In genomic region chr11:54093000-54093399, GRCm38 (mm10) we compare ENCODE assay signal across 9 mouse cellular contexts. TPM values are rescaled to one million over a fixed set of nuclear protein-coding genes. Genes with fewer than 3 reads are reported as not detected.
A peak's percentile ranks its signal among the peaks of the same experiment; 100 is the strongest.
DNase-seq lines count a peak whose midpoint lies in the region; ATAC-seq and TF ChIP-seq lines count a peak whose summit lies in the region.
"Had no signal": no experiment of that assay in that cellular context is flagged by ENCODE, and none has a peak within 500 bp of the region (broad histone marks: within the 10 kb centered on the region; RNA-seq: fewer than 3 reads in every experiment).

No protein-coding gene starts in this region.

- no peaks in the 10 kb centered on the region for H3K4me1 ChIP-seq in kidney, adult 2 months (ENCODE audit: control insufficient read depth, insufficient read depth, low read length)
- peaks cover 9% of the 10 kb centered on the region; the same call in 1 of the 2 replicates for H3K4me1 ChIP-seq in kidney, embryonic 15.5 days
- no peaks in the 10 kb centered on the region for H3K4me1 ChIP-seq in cerebellum, adult 2 months (ENCODE audit: control insufficient read depth, insufficient read depth, low read length)

- WGBS in kidney, adult 2 months = 13% methylated on average over 3 of the region's 3 CpGs
- WGBS in kidney, embryonic 15.5 days = 6% methylated on average over 3 of the region's 3 CpGs
- 5% methylated on average over 3 of the region's 3 CpGs for WGBS in cerebellum, adult 2 months

- no peak overlapping the region for H3K4me2 ChIP-seq in kidney, embryonic 15.5 days
- H3K4me2 ChIP-seq: midbrain, embryonic 12.5 days had no signal

- no peaks in the 10 kb centered on the region for H3K27me3 ChIP-seq in kidney, adult 2 months (replicated peaks; ENCODE audit: control insufficient read depth, insufficient read depth, low read length)
- H3K27me3 ChIP-seq in kidney, embryonic 15.5 days = no peaks in the 10 kb centered on the region
- no peaks in the 10 kb centered on the region for H3K27me3 ChIP-seq in cerebellum, adult 2 months (ENCODE audit: control insufficient read depth, insufficient read depth, low read length)
- H3K27me3 ChIP-seq: midbrain, embryonic 12.5 days had no signal

- TF ChIP-seq POLR2A in kidney, adult 2 months (IDR thresholded peaks at IDR 0.05; ENCODE audit: low read depth, low read length) = no peak
- no peak for TF ChIP-seq POLR2A in cerebellum, adult 2 months (IDR thresholded peaks at IDR 0.05; ENCODE audit: borderline replicate concordance, insufficient read depth, low read length)

- H3K36me3 ChIP-seq in kidney, adult 2 months (ENCODE audit: control insufficient read depth, insufficient read depth, low read length) = no peaks in the 10 kb centered on the region
- no peaks in the 10 kb centered on the region for H3K36me3 ChIP-seq in kidney, embryonic 15.5 days
- H3K36me3 ChIP-seq: midbrain, embryonic 12.5 days had no signal

- H3K9me3 ChIP-seq in kidney, embryonic 15.5 days (replicated peaks) = no peaks in the 10 kb centered on the region
- H3K9me3 ChIP-seq: midbrain, embryonic 12.5 days had no signal

- DNase-seq in kidney, adult 2 months = peak; percentile 67
- peak; percentile 68 for DNase-seq in MN1 (ENCODE audit: low spot score)
- peak; percentile 59 to 64 for DNase-seq in cerebellum, adult 2 months
- DNase-seq in kidney, adult 8-10 months = peak; percentile 49 to 65
- DNase-seq in mesoderm, embryonic 11.5 days (ENCODE audit: low read depth, low spot score) = peak; percentile 56
- no peak for DNase-seq in urinary bladder, postnatal 36 days (ENCODE audit: low spot score in 2 of 2)

- H3K27ac ChIP-seq in kidney, adult 2 months (ENCODE audit: insufficient read depth, low read depth, low read length) = no peak overlapping the region
- no peak overlapping the region for H3K27ac ChIP-seq in kidney, embryonic 15.5 days
- no peak overlapping the region for H3K27ac ChIP-seq in cerebellum, adult 2 months (ENCODE audit: insufficient read depth, low read length)
- H3K27ac ChIP-seq: midbrain, embryonic 12.5 days had no signal

- H3K4me3 ChIP-seq in kidney, adult 2 months (ENCODE audit: insufficient read depth, low read depth, low read length) = no peak overlapping the region
- no peak overlapping the region for H3K4me3 ChIP-seq in kidney, embryonic 15.5 days (replicated peaks)
- no peak overlapping the region for H3K4me3 ChIP-seq in cerebellum, adult 2 months (replicated peaks; ENCODE audit: insufficient read depth, low read depth, low read length)
- H3K4me3 ChIP-seq: midbrain, embryonic 12.5 days had no signal

- no peak for ATAC-seq in kidney, embryonic 15.5 days (replicated peaks; ENCODE audit: low FRiP score)
- no peak for ATAC-seq in monocyte, adult 5-6 weeks (replicated peaks; ENCODE audit: insufficient number of reproducible peaks, low FRiP score, low TSS enrichment, poor library complexity, severe bottlenecking)

- peak; percentile 89 for TF ChIP-seq CTCF in kidney, adult 2 months (conservative IDR thresholded peaks at IDR 0.05; ENCODE audit: insufficient read depth, insufficient read length, low read depth, low read length)
- peak; percentile 81 for TF ChIP-seq CTCF in cerebellum, adult 2 months (IDR thresholded peaks at IDR 0.05; ENCODE audit: borderline replicate concordance, insufficient read depth, low read depth, low read length)

- H3K9ac ChIP-seq in kidney, embryonic 15.5 days = no peak overlapping the region
- H3K9ac ChIP-seq: midbrain, embryonic 12.5 days had no signal

RNA-seq across cellular contexts. Expression of gene P4ha2, which starts 6.9 kb away (rescaled TPM):
- 17.9 and 23.4 TPM in 2 replicates for polyA plus RNA-seq in kidney, adult 2 months (2012; rRNA removed)
- 36.6 and 44.5 TPM in 2 replicates for polyA plus RNA-seq in kidney, embryonic 15.5 days (2015; fragmentation: Nextera tagmentation; extraction: Ambion mirVana)
- polyA plus RNA-seq in cerebellum, adult 2 months (2012; rRNA removed) = 13.6 and 14.2 TPM in 2 replicates
- total RNA-seq in monocyte, adult 5-6 weeks (2017) = not detected in 3 replicates

RNA-seq across cellular contexts. Expression of gene Pdlim4, which starts 24.2 kb away (rescaled TPM):
- 13.0 and 15.2 TPM in 2 replicates for polyA plus RNA-seq in kidney, adult 2 months (2012; rRNA removed)
- polyA plus RNA-seq in kidney, embryonic 15.5 days (2015; fragmentation: Nextera tagmentation; extraction: Ambion mirVana) = 47.1 and 53.2 TPM in 2 replicates
- polyA plus RNA-seq in cerebellum, adult 2 months (2012; rRNA removed) = 16.9 and 18.6 TPM in 2 replicates
- 0.29 to 1.6 TPM in 2 of 3 replicates, not detected in the other for total RNA-seq in monocyte, adult 5-6 weeks (2017)

Comparison
In these comparisons a context has a peak if more than half of its experiments do, and no peak if none do; other contexts are left out.
1. DNase-seq: peak in kidney, adult 2 months (single experiment), MN1 (single experiment), cerebellum, adult 2 months (2 of 2), kidney, adult 8-10 months (2 of 2) and mesoderm, embryonic 11.5 days (single experiment); none in urinary bladder, postnatal 36 days (0 of 2).